Mouse (Mus musculus) layer of hippocampus, postnatal 10 days (tissue): ENCODE data around the gene Olfr418. TPM values are rescaled to one million over a fixed set of nuclear protein-coding genes. Genes with fewer than 3 reads are reported as not detected.
"Not testable (repeated sequence)": the region's sequence is repeated elsewhere in the genome, so short reads cannot be mapped to it uniquely, and the experiment has no call there.

Experiments
- DNase-seq, 2 experiments: peaks; one replicate each; pipeline ENCODE4 v3.0.0; 2021; ENCODE audit warnings: low spot score in 2 of 2
- long read RNA-seq: library from polyadenylated mRNA; stranded (forward); transcript quantifications from one replicate; pipeline ENCODE4 v2.0.0, GENCODE M21; 2023
- total RNA-seq, 2 experiments: library from RNA; stranded (reverse); gene quantifications; 2 replicates each; pipeline ENCODE4 v1.2.3; 2021

The Olfr418 gene
- total RNA-seq: not detected
- long read RNA-seq, partial matches to known transcripts: 0 of 1 reads
- long read RNA-seq, other reads (novel, unspliced or antisense): 1 of 1 reads

GRCm38 (mm10) chr1:173265701-173266100 lies at the start of gene Olfr418:
Olfr418 (plus strand) TSS chr1:173266001.
- no peak for DNase-seq

GRCm38 (mm10) chr1:173216481-173216880 lies 49.3 kb upstream of the Olfr418 start:
- DNase-seq: no peak

GRCm38 (mm10) chr1:173227081-173227480 lies 38.7 kb upstream of the Olfr418 start, which contains the start of gene Fcer1a:
Fcer1a (minus strand) TSS chr1:173227214.
- DNase-seq: no peak

- not testable (repeated sequence) for DNase-seq
Observed at GRCm38 (mm10) chr1:173237004-173237403, 28.8 kb upstream of the Olfr418 start.

- no peak for DNase-seq
Observed at GRCm38 (mm10) chr1:173249888-173250287, 15.9 kb upstream of the Olfr418 start.

GRCm38 (mm10) chr1:173277677-173278076 lies 11.9 kb downstream of the Olfr418 start, which contains the start of gene Mptx2:
Mptx2 (minus strand) TSS chr1:173277777.
- DNase-seq: no peak

- not testable (repeated sequence) for DNase-seq
Observed at GRCm38 (mm10) chr1:173302795-173303194, 37.0 kb downstream of the Olfr418 start.

GRCm38 (mm10) chr1:173313535-173314050 lies 47.8 kb downstream of the Olfr418 start:
- DNase-seq: not testable (repeated sequence)

GRCm38 (mm10) chr1:173315725-173316124 lies 49.9 kb downstream of the Olfr418 start:
- DNase-seq: no peak

- no peak for DNase-seq
Observed at GRCm38 (mm10) chr1:173317925-173318477, 52.2 kb downstream of the Olfr418 start.

GRCm38 (mm10) chr1:173321593-173322248 lies 55.9 kb downstream of the Olfr418 start:
- DNase-seq: no peak

GRCm38 (mm10) chr1:173322249-173322627 lies 56.4 kb downstream of the Olfr418 start:
- no peak for DNase-seq

Other genes starting within 250 kb of the Olfr418 start
- not detected for gene Olfr1408, start 128.6 kb upstream of the Olfr418 start, total RNA-seq
- not detected for gene Olfr1406, start 75.4 kb upstream of the Olfr418 start, total RNA-seq
- not detected for gene Olfr218, start 68.2 kb upstream of the Olfr418 start, total RNA-seq
- not detected for gene Olfr1404, start 53.6 kb upstream of the Olfr418 start, total RNA-seq
- gene Fcer1a, start 38.8 kb upstream of the Olfr418 start, total RNA-seq: not detected
- not detected for gene Mptx2, start 11.8 kb downstream of the Olfr418 start, total RNA-seq
- gene Ackr1, start 67.7 kb downstream of the Olfr418 start, total RNA-seq: 10 to 100 TPM; 77.4 to 81.1 TPM
- gene Aim2, start 84.9 kb downstream of the Olfr418 start, total RNA-seq: 1 to 10 TPM; 3.5 to 5.4 TPM
- 100 to 1,000 TPM; 324 to 348 TPM for gene Cadm3, start 101.7 kb downstream of the Olfr418 start, total RNA-seq
- not detected for gene Ifi206, start 225.0 kb downstream of the Olfr418 start, total RNA-seq